Mouse (Mus musculus): Measurements from ENCODE around the gene Dbx2. TPM values are rescaled to one million over a fixed set of nuclear protein-coding genes. Genes with fewer than 3 reads are reported as not detected.

The Dbx2 gene
- polyA plus RNA-seq, 2 experiments, result 6.6 to 8.6 TPM

GRCm38 (mm10) chr15:95665002-95665401 lies 9.2 kb upstream of the Dbx2 start:
- DNase-seq (ENCODE audit: low spot score) (no peak), ATAC-seq (ENCODE audit: low FRiP score, low read depth) (no peak)
- Histone ChIP-seq H3K36me3 (ENCODE audit: control insufficient read depth, insufficient read depth, low read length) (no peaks in the 10 kb centered on the region), H3K4me1 (ENCODE audit: control insufficient read depth, insufficient read depth, low read length) (no peaks in the 10 kb centered on the region), H3K27ac (replicated peaks; ENCODE audit: low read depth, low read length) (no peak overlapping the region), H3K9ac (ENCODE audit: low read depth, low read length, severe bottlenecking) (no peak overlapping the region), H3K27me3 (ENCODE audit: control insufficient read depth, insufficient read depth, low read length) (no peaks in the 10 kb centered on the region), H3K4me2 (replicated peaks; ENCODE audit: low read depth, low read length, severe bottlenecking) (no peak overlapping the region), H3K4me3 (replicated peaks; ENCODE audit: low read length) (no peak overlapping the region), H3K9me3 (ENCODE audit: control insufficient read depth, low read length) (no peaks in the 10 kb centered on the region)
- no peak for TF ChIP-seq POLR2A (IDR thresholded peaks at IDR 0.05; ENCODE audit: borderline replicate concordance, extremely low read depth, insufficient read depth, insufficient read length)
- WGBS, result 90% methylated on average over 4 of the region's 4 CpGs

GRCm38 (mm10) chr15:95661718-95662117 lies 6.0 kb upstream of the Dbx2 start:
- no peak for TF ChIP-seq POLR2A (IDR thresholded peaks at IDR 0.05; ENCODE audit: borderline replicate concordance, extremely low read depth, insufficient read depth, insufficient read length)
- H3K9ac ChIP-seq (ENCODE audit: low read depth, low read length, severe bottlenecking), result no peak overlapping the region
- H3K4me1 ChIP-seq (ENCODE audit: control insufficient read depth, insufficient read depth, low read length), result no peaks in the 10 kb centered on the region
- no peak for DNase-seq (ENCODE audit: low spot score)
- ATAC-seq (ENCODE audit: low FRiP score, low read depth), result no peak
- H3K4me2 ChIP-seq (replicated peaks; ENCODE audit: low read depth, low read length, severe bottlenecking), result no peak overlapping the region
- no peaks in the 10 kb centered on the region for H3K36me3 ChIP-seq (ENCODE audit: control insufficient read depth, insufficient read depth, low read length)
- no peaks in the 10 kb centered on the region for H3K9me3 ChIP-seq (ENCODE audit: control insufficient read depth, low read length)
- no peak overlapping the region for H3K4me3 ChIP-seq (replicated peaks; ENCODE audit: low read length)
- H3K27me3 ChIP-seq (ENCODE audit: control insufficient read depth, insufficient read depth, low read length), result no peaks in the 10 kb centered on the region
- 48% methylated on average over 2 of the region's 2 CpGs for WGBS
- no peak overlapping the region for H3K27ac ChIP-seq (replicated peaks; ENCODE audit: low read depth, low read length)

GRCm38 (mm10) chr15:95660368-95660767 lies 4.6 kb upstream of the Dbx2 start:
- 87% methylated on average over 5 of the region's 5 CpGs for WGBS

GRCm38 (mm10) chr15:95654211-95654897 lies 1.4 kb downstream of the Dbx2 start:
- Histone ChIP-seq H3K9ac (ENCODE audit: low read depth, low read length, severe bottlenecking) (peak overlapping the region; percentile 61), H3K9me3 (ENCODE audit: control insufficient read depth, low read length) (no peaks in the 10 kb centered on the region), H3K4me1 (ENCODE audit: control insufficient read depth, insufficient read depth, low read length) (peaks cover 10% of the 10 kb centered on the region; the same call in 1 of the 2 replicates), H3K4me3 (replicated peaks; ENCODE audit: low read length) (peak overlapping the region; percentile 49), H3K4me2 (replicated peaks; ENCODE audit: low read depth, low read length, severe bottlenecking) (peak overlapping the region; percentile 83), H3K27me3 (ENCODE audit: control insufficient read depth, insufficient read depth, low read length) (peaks cover 54% of the 10 kb centered on the region), H3K27ac (replicated peaks; ENCODE audit: low read depth, low read length) (peak overlapping the region; percentile 52; the same call in 1 of the 2 replicates), H3K36me3 (ENCODE audit: control insufficient read depth, insufficient read depth, low read length) (no peaks in the 10 kb centered on the region)
- under 1% methylated on average over 39 of the region's 49 CpGs for WGBS
- ATAC-seq (ENCODE audit: low FRiP score, low read depth), result no peak
- DNase-seq (ENCODE audit: low spot score), result no peak
- no peak for TF ChIP-seq POLR2A (IDR thresholded peaks at IDR 0.05; ENCODE audit: borderline replicate concordance, extremely low read depth, insufficient read depth, insufficient read length)

More at GRCm38 (mm10) chr15:95660368-95660767, 4.6 kb upstream of the Dbx2 start:
- Histone ChIP-seq H3K27me3 (ENCODE audit: control insufficient read depth, insufficient read depth, low read length) (peaks cover 4% of the 10 kb centered on the region; the same call in 1 of the 2 replicates), H3K36me3 (ENCODE audit: control insufficient read depth, insufficient read depth, low read length) (no peaks in the 10 kb centered on the region), H3K27ac (replicated peaks; ENCODE audit: low read depth, low read length) (no peak overlapping the region), H3K4me1 (ENCODE audit: control insufficient read depth, insufficient read depth, low read length) (no peaks in the 10 kb centered on the region), H3K9me3 (ENCODE audit: control insufficient read depth, low read length) (no peaks in the 10 kb centered on the region), H3K9ac (ENCODE audit: low read depth, low read length, severe bottlenecking) (no peak overlapping the region), H3K4me3 (replicated peaks; ENCODE audit: low read length) (no peak overlapping the region), H3K4me2 (replicated peaks; ENCODE audit: low read depth, low read length, severe bottlenecking) (no peak overlapping the region)
- no peak for ATAC-seq (ENCODE audit: low FRiP score, low read depth)
- DNase-seq (ENCODE audit: low spot score), result no peak
- TF ChIP-seq POLR2A (IDR thresholded peaks at IDR 0.05; ENCODE audit: borderline replicate concordance, extremely low read depth, insufficient read depth, insufficient read length), result no peak

- no peak overlapping the region; the same call in 1 of the 2 replicates for H3K27ac ChIP-seq (replicated peaks; ENCODE audit: low read depth, low read length)
- peaks cover 54% of the 10 kb centered on the region for H3K27me3 ChIP-seq (ENCODE audit: control insufficient read depth, insufficient read depth, low read length)
Measured at GRCm38 (mm10) chr15:95653812-95654210, 1.9 kb downstream of the Dbx2 start.

More at GRCm38 (mm10) chr15:95653812-95654210, 1.9 kb downstream of the Dbx2 start:
- DNase-seq (ENCODE audit: low spot score) (no peak), ATAC-seq (ENCODE audit: low FRiP score, low read depth) (no peak)
- no peaks in the 10 kb centered on the region for H3K36me3 ChIP-seq (ENCODE audit: control insufficient read depth, insufficient read depth, low read length)
- H3K9me3 ChIP-seq (ENCODE audit: control insufficient read depth, low read length), result no peaks in the 10 kb centered on the region
- WGBS, result 0% methylated on average over 4 of the region's 6 CpGs
- TF ChIP-seq POLR2A (IDR thresholded peaks at IDR 0.05; ENCODE audit: borderline replicate concordance, extremely low read depth, insufficient read depth, insufficient read length), result no peak
- H3K4me3 ChIP-seq (replicated peaks; ENCODE audit: low read length), result peak overlapping the region; percentile 49
- H3K9ac ChIP-seq (ENCODE audit: low read depth, low read length, severe bottlenecking), result peak overlapping the region; percentile 61
- H3K4me1 ChIP-seq (ENCODE audit: control insufficient read depth, insufficient read depth, low read length), result peaks cover 10% of the 10 kb centered on the region; the same call in 1 of the 2 replicates
- peak overlapping the region; percentile 83 for H3K4me2 ChIP-seq (replicated peaks; ENCODE audit: low read depth, low read length, severe bottlenecking)

All from limb, embryonic 14.5 days (tissue).